Mouse (Mus musculus) gonadal fat pad, adult 2 months (tissue): ENCODE results near the gene Fads2. TPM values are rescaled to one million over a fixed set of nuclear protein-coding genes. Genes with fewer than 3 reads are reported as not detected.

Experiments
- DNase-seq: peaks from one replicate; pipeline ENCODE4 v3.0.0-alpha.2; 2012; ENCODE audit warnings: low read depth
- polyA plus RNA-seq: library from polyadenylated mRNA; depleted of rRNA; stranded (reverse); fragments of >200 nt; gene quantifications from 2 replicates; pipeline ENCODE4 v1.2.3, GENCODE M21; 2012

Gene Fads2
- polyA plus RNA-seq, 1 experiment = 318 TPM

DNA sequence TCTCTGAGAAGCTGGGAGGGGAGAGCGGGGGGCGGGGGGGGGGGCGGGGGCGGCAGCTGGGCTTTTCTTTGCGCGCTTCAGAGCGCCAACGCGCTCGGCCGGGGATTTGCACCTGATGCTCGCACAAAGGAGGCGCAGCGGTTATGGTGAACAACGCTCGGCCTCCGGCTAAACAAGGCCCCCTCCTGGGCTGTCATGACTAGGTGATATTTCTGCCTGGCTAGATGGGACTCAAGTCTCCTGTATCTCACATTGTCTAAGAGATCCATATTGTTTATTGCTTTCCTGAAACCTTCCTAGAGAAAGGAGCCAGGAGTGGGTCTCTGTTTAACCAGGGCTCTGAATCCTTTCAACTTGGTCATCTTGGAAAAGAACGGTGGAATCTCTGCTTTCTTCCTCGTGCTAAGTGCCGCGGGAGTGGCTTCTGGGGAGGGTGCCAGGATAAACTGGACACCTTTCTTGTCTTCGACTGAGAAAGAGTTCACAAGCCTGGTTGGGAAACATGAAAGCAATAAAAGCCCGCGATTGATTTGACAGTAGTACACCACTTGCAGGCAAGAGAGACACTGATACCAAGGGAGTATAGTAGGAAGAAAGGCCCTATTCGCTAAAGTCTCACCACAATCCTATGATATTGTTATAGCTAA is 631 bp upstream of the Fads2 start:
- DNase-seq = no peak

DNA sequence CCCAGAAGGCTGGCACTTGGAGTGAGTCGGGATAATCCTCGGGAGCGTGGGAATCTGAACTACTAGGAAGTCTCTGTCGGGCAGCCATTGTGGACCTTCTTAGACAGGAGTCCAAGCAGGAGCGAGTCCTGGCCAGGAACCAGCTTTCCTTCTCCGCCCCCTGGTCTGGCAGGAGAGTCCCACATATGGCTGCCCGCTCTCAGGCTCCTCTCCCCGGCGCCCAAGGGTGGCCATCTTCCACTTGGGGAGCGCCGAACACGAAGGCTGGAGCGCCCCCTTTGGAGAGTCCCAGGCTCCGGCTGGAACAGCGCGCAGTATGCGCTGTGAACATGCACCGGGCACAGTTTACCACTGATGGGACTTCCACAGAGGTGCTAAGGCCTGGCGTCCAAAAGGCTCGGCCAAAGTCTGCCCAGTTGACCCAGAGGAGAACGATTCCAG is 895 bp downstream of the Fads2 start:
- DNase-seq = no peak

DNA sequence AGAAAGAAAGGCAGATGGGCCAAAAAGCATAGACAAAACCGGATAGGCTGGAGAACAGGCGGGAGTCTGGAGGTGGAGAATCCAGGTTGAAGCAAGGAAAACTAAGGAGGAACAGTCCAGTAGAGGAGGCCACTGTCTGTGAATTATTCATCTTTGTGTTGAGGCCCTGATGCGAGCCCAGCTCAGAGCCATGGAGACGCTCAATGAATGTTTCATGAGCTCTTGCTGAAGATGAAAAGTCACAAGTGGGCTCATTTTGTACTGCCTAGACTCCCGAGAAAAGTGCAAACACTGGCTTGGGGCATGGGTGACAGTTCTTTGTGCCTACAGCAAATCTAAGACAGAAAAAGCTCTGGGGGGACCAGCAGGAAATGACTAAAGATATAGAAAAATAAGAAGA is 3.7 kb downstream of the Fads2 start:
- DNase-seq = no peak

DNA sequence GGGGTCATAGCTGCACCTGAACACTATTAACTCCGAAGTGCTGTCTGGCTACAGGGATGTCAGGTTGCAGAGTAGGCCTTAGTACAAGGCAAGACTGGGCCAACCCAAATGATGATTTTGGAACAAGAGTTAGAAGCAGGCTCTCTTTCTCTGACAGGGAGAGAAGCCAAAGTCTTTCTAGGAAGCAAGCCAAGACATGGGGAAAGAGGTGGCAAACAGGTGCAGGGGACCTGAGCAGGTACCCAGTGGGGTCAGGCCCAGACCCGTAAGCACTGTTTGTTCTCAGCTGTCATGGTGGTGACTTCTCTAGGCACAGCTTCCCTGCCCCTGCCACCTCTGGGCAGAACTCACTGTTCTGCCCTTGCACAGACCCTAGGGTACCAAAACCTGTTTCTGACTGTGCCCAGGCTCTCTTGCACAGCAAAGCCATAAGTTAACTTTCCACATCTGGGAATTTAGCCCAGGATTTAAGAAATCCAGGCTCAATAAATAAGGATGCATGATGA is 5.1 kb downstream of the Fads2 start:
- DNase-seq = peak; percentile 99

DNA sequence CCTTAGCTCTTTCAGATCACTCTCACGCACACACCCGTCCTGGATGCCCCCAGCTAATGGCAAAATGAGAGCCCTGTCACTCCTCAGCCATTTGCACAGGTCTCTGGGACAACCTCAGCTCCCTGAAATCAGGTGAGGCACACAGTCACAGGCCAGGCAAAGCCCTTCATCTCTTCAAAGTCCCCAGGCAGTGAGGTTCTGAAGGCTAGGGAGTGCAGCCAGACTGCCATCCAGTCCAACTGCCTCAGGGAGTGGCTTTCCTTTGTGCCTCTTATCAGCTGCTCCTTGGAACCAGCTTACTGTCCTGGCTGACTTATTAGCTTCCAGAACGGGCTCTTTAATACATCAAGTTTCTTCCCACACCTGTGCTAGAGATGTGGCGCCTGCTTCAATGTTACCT is 6.9 kb downstream of the Fads2 start:
- no peak for DNase-seq

DNA sequence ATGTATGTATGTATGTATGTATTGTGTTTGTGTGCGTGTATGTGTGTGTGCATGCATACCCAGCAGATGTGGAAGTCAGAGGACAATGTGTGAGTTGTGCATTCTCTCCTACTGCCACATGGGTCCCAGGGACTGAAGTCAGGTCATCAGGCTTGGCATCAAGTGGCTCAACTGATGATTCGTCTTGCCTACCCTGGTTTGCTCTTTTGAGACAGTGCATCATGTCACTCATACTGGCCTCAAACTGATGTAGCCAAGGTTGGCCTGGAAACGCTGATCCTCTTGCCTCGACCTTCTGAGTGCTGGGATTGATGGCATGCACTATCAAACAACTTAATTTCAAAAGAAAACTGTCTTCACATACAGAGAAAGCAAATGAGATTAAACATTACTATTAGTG is 7.7 kb downstream of the Fads2 start:
- no peak for DNase-seq

DNA sequence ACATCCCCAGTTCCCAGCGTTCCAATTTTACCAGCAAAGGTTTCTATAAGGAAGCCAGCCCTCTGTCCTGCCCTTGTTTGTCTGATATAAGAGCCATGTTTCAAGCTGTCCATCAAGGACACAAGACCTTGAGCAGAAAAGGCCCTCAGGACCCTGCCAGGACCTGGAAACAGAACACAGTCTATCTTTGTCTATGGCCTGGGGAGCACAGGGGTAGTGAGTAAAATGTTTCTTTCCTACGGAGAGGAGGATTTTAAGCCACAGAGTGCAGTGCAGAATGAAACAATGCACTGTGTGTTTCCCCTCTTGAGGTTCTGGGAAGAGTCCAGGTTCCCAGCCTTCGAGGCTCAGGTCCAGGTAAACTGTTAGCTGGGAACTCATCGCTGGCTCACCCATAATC is 14.6 kb downstream of the Fads2 start:
- DNase-seq = no peak

DNA sequence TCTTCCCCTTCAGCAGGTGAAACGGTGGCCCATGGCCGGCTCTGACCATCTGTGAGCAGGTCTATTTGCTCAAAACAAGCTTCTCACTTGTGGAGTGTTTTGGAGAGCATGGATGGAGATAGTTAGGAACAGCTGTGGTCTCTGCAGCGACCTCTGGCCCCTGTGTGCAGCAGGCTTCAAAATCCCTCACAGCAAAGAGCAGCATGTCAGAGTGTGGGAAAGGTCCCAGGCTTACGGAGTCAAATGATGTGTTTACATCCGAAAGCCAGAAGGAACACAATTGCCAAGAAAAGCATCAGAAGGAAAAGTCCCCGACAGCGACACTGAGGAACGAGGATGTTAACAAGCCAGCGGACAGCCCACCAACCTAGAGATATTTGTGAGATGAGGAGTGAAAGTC is 16.1 kb downstream of the Fads2 start:
- no peak for DNase-seq

DNA sequence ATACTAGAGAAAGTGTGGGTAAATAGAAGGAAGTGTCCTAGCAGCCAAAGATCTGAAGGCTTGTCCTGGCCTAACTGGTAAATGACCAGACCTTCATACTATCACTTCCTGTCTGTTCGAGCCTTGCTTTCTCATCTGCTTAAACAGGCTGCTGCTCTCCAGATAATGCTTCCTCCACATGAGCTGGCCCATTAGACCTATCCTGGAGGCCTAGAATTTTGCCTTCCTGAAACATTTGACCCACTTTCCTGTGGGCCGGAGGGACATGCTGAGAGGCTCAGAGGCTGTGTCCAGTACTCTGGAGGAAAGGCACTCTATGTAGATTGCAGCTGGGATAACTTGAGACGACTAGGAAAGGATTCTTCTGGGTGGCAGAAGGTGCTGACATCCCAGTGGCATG is 19.4 kb downstream of the Fads2 start:
- DNase-seq = no peak

DNA sequence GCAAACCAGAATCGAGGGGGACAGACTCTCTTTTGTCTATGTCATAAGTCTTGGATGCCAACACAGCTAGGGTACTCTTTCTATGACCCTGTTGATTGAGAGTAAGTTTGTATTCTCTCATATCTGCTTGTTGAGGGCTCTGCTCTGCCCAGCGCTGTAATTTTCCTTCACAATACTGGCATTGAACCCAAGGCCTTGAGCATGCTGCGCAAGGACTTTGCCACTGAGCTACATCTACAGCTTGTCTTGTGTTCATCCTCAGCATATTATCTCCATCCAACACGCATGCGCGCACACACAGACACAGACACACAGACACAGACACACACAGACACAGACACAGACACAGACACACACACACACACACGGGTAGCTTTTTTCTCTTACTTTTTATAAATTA is 21.2 kb downstream of the Fads2 start:
- DNase-seq = no peak

DNA sequence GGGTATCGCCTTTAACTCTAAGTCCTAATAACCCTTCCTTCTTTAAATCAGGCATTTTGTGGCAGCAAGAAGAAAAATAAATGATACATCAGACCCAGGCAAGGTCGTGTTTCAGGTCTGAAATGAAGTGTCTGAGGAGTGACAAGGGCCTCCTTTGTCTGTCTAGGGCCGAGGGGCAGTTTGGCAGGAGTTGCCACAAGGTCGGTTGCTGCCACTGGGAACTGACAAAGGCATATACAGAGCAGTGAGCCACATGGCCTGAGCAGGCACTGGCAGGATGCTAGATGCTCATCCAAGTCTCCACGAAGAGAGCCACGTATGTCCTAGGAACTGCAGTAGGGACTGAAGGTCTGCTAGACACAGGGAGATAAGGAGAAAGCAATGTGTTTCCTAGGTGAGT is 23.2 kb downstream of the Fads2 start:
- DNase-seq = no peak

DNA sequence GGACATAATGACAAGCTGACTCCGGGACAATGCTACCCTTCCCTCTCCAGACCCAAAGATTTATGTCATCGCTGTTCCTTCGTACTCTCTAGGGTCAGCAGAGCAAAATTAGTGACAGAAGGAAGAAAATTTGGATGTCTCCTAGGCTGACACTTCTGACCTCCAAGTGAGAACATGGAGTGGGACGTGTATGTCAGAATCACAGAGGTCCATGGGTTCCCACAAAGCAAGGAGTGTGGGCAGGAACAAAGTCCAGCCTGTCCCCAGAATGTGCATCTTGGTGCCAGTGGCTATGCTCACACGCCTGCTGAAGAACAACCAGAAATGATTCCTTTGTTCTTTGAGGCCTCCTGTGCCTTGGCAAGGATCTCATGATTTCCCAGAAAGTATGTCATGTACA is 28.4 kb downstream of the Fads2 start:
- DNase-seq = no peak

DNA sequence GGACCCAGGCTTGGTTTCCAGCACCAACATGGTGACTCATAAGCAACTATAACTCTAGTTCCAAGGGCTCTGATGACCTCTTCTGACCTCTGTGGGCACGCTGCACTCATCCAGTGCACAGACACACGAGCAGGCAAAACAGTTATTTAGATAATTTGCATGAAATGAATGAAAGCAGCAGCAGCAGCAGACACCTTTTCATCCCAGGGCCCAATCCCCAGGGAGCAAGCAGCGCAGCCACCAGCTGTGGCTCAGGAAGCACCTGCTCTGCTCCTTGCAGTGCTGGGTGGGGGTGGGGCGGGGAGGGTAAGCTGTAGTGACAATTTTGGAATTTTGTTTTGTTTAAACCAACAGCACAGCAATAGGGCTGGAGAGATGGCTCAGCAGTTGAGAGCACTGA is 29.7 kb downstream of the Fads2 start:
- DNase-seq = no peak

DNA sequence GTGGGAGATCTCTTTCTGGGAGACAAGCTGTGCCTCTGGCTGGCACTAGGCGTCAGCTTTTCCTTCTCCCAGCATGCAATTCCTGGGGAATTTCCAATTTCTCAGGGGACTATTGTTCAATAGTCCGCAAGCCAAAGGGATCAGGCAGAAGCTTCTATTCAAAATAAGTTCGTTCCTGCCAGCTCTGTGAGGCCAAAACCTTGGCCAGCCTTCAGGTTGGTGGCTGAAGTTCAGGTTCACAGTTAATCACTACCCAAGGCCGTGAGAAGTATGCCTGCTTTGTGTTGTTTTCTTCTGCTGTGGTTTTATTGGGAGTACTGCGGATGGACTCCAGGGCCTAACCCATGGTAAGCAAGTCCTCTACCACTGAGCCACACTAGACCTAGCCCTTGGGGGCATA is 30.4 kb downstream of the Fads2 start:
- DNase-seq = peak; percentile 84

DNA sequence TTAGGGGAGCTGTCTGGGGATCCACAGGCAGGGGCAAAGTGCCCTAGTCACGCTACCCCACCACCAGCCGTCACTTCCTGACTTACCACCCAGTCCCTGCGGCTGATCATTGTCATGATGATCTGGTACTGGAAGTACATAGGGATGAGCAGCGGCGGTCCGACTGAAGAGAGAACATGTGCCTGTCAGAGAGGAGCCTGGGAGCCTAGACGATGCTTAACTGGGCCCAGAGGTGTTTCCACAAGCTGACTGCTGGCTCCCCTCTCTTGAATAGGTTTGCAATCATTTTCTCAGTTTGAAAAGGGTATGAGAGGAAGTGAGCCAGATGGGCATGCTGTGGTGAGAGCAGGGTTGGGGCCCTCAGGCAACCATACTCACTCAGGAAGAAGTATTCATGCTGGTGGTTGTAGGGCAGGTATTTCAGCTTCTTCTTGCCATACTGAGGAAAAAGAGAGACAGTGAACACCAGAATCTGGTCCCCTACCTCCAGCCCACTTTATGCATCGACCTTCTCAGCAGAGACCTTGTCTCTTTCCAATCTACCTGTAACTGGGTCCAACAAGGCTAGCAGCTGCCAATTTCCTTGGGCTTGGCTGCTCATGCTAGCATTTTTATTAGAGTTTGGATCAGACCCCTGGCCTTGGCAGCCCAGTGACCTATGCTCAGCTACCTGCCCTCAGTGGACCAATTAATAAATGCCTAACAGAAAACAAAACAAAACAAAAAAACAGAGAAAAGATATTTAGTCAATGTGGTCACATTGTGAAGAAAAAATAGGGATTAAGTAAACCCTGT is 31.2 kb downstream of the Fads2 start:
- DNase-seq = no peak

DNA sequence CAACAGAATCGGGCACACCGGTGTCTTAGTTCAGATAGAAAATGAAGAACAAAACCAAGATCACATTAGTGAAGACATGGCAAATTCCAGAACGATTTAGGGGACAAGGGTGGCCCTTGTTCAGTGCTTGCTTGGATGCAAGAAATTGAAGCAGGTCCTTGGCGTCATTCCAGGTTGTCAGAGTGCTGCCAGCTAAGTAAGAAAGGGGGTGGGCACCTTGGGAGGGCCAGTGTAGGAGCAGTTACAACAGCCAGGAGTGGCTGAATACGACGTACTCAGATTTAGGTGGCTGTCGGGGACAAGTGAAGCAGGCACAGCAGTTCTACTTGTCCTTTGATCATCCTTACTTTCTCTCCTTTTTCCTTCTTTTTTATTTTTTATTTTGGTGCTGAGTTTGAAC is 33.8 kb downstream of the Fads2 start:
- DNase-seq = no peak

DNA sequence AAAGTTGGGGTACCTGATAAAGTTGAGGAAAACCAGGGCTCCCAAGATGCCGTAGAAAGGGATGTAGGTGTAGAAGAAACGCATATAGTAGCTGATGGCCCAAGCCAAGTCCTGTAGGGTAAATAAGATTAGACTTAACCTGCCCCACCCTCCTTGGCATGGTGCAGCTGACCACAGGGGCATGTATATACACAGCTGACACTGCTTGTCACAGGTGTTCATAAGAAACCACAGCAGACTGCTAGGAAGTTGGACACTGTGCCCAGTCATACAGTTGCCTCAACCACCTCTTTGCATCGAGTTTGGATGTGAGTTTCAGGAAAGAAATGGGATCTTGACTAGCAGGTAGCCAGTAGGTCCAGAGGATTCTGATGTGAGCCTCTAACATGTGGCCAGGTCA is 35.0 kb downstream of the Fads2 start:
- no peak for DNase-seq

DNA sequence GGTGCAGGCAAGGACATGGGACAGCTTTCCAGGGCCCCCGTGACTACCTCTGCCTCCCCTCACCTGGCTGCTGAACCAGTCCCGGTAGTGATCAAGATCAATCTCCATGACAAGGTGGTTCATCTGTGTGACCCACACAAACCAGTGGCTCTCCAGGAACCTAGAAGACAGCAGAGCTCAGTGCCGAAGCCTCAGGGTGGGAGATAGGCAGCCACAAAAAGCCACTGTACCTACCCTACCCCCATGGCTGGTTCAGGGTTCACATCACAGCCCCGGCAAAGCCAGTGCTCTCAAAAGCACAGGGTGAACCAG is 35.4 kb downstream of the Fads2 start:
- DNase-seq = no peak

DNA sequence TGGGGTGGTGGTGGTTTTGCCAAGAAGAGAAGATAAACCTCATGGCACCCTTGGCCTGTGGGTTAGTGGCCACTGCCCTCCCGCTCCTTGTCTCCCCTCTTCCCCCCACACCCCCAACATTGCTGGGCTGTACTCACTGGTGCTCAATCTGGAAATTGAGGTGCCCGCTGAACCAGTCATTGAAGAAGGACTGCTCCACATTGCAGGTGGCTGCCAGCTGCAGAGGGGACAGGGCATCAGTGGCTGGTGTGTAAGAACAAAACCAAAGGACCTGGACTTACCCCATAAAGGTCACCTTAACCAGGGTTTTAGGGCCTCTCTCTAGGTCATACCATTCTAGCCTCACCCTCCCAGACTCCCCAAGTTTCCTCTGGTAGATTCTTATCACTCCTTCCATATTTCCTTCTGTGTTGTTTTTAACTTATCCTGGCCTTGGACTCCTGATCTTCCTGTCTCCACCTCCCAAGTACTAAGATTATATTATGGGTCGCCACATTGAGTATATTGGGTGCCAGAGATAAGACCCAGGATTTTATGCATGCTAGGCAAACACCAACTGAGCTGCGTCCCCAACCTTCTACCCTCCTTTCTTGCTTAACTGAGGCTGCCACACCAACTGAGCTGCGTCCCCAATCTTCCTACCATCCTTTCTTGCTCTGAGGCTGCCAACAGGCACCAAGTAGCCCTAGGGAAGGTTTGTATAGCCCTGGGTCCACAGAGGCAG is 35.9 kb downstream of the Fads2 start:
- DNase-seq = no peak

DNA sequence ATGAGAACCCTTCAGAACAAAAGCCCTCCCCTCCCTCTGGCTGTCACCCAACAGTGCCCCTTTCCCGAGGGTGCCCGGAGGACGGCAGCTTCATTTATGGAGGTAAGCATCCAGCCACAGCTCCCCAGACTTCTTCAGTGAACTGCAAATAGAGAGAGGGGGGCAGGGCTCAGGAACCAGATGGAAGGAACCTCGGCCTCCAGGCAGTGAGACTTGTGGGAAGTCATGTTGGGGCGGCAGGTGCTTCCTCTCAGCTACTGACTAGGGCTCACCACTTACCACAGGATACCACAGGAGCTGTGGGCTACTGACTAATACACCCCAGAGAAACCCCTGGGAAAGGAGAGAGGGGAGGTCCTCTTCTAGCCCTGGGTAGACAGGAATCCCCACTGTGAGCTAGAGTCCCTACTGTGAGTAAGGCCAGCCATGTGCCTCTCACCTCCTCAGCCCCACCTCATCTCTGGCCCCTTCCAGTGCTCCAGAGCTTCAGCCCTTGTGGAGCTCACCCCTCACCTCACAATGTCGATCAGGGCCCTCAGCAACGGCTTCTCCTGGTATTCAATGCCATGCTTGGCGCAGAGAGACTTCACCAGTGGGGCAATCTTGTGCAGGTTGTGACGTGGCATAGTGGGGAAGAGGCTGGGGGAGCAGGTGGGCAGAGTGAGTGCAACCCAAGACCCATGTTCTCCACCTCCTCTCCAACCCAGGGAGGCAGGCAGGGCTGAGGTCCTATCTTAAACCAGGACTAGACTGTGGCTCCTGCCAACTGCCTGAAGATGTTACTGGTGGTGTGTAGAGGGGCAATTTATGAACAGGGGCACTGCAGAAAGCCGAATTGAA is 37.2 kb downstream of the Fads2 start:
- no peak for DNase-seq

DNA sequence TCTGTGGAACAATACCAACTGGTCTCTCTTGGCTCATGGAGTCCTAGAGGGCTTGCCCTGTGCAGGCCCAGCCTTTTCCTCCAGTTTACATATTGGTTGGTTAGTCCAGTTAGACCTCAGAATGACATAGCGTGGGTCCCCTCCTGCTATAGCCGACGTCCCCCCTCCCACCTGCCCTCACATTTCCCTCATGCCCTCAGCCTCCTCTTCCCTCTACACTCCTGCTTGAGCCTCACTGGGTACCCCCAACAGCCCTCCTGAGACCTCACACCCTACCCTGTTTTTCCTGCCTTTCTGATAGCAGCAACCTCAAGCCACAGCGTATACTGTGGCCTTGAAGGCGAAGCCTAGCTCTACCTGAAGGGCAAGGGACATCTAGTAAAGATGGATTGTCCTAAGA is 38.7 kb downstream of the Fads2 start:
- DNase-seq = no peak

DNA sequence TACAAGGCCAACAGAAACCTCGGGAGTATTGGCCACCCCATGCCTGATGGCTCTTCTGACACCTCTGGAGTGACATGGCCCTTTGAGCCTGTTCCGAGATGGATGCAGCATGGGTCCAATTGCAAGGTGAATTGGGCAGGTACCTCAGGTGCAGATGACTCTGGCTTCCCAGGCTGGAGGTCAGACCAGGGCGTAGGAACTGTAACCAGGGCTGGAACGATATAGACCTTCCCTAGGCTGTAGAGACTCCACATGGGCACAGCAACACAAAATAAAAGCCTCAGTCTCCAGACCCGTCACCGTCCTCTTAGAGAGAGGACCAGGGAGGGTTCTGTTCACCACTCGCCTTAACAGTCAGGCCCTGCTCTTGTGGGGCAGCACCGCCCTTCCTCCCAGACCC is 39.3 kb downstream of the Fads2 start:
- DNase-seq = no peak
